11 mouse cellular contexts compared by ENCODE assay signal in the genomic region with DNA sequence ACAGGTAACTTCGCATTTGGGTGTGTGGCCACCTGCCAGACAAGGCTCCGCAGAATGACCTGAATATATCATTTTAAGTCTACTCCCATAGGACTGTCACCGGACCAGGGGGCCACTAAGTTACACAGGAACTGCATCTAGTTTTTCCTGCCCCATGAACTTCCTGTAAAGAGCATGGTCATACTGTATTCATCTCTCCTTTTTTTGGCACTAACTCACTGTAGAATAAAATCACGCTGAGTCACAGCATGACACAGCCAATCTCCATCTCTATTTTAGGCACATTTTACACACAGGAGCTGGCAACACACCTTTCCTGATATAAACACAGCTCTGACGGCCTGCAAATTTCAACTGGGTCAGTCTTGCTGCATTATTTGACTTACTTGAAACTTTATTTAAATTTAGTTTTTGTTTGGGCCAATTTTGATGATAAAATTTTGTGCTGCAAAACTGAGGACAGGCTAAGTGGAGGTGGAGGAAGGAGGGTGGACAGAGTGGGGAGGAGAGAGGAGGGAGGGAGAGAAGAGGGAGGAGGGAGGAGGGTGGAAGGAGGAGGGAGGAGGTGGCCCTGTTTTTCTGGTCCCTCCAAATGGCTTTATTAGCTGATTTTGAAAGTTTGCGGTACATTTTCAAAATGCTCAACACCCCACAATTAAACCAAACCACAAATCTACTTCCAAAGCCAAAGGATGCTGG.
A peak's percentile ranks its signal among the peaks of the same experiment; 100 is the strongest.
DNase-seq lines count a peak whose midpoint lies in the region; ATAC-seq and TF ChIP-seq lines count a peak whose summit lies in the region.
"Had no signal": no experiment of that assay in that cellular context is flagged by ENCODE, and none has a peak within 500 bp of the region (broad histone marks: within the 10 kb centered on the region; RNA-seq: fewer than 3 reads in every experiment).

No protein-coding gene starts in this region.

- H3K27me3 ChIP-seq in liver, embryonic 15.5 days, result no peaks in the 10 kb centered on the region
- H3K27me3 ChIP-seq: heart, embryonic 15.5 days; kidney, embryonic 15.5 days; limb, embryonic 12.5 days had no signal

- peak; percentile 28 for DNase-seq in heart, adult 8-10 months (ENCODE audit: low spot score)
- DNase-seq in heart, postnatal 4 days, result no peak
- peak; percentile 71 for DNase-seq in NIH3T3 (ENCODE audit: low read depth)
- no peak for DNase-seq in thymus, postnatal 10 days (ENCODE audit: low spot score in 2 of 2)
- DNase-seq in kidney, adult 9 months, result no peak

- no peak for TF ChIP-seq POLR2A in embryonic fibroblast, embryonic 13.5 days (IDR thresholded peaks at IDR 0.05; ENCODE audit: low read depth, low read length)

- no peak overlapping the region for H3K4me3 ChIP-seq in embryonic fibroblast, embryonic 13.5 days (ENCODE audit: insufficient read depth, low read length)
- H3K4me3 ChIP-seq in liver, embryonic 15.5 days (replicated peaks), result no peak overlapping the region
- H3K4me3 ChIP-seq: heart, embryonic 15.5 days; kidney, embryonic 15.5 days; limb, embryonic 12.5 days had no signal

- H3K9me3 ChIP-seq in liver, embryonic 15.5 days (replicated peaks), result no peaks in the 10 kb centered on the region
- H3K9me3 ChIP-seq: heart, embryonic 15.5 days; kidney, embryonic 15.5 days; limb, embryonic 12.5 days had no signal

- H3K36me3 ChIP-seq in liver, embryonic 15.5 days (replicated peaks), result peaks cover 57% of the 10 kb centered on the region
- H3K36me3 ChIP-seq: heart, embryonic 15.5 days had no signal

- ATAC-seq in liver, embryonic 15.5 days (ENCODE audit: insufficient read depth), result peak; percentile 79

- H3K27ac ChIP-seq in embryonic fibroblast, embryonic 13.5 days (ENCODE audit: insufficient read depth, low read length), result peak overlapping the region; percentile 32; the same call in 1 of the 2 replicates
- H3K27ac ChIP-seq in liver, embryonic 15.5 days (replicated peaks), result peak overlapping the region; percentile 72
- H3K27ac ChIP-seq: heart, embryonic 15.5 days; kidney, embryonic 15.5 days; limb, embryonic 12.5 days had no signal

- TF ChIP-seq CTCF in embryonic fibroblast, embryonic 13.5 days (IDR thresholded peaks at IDR 0.05; ENCODE audit: borderline replicate concordance, insufficient read depth, low read length), result no peak

- H3K4me1 ChIP-seq in embryonic fibroblast, embryonic 13.5 days (ENCODE audit: control insufficient read depth, insufficient read depth, low read length), result peaks cover 10% of the 10 kb centered on the region; the same call in 1 of the 2 replicates
- H3K4me1 ChIP-seq in liver, embryonic 15.5 days (replicated peaks), result peaks cover 43% of the 10 kb centered on the region
- H3K4me1 ChIP-seq: limb, embryonic 12.5 days had no signal

- WGBS in liver, embryonic 15.5 days (ENCODE audit: insufficient replicate concordance), result 67% methylated on average over 6 of the region's 6 CpGs

- no peak overlapping the region for H3K9ac ChIP-seq in liver, embryonic 15.5 days
- H3K9ac ChIP-seq: heart, embryonic 15.5 days; kidney, embryonic 15.5 days; limb, embryonic 12.5 days had no signal

- H3K4me2 ChIP-seq in liver, embryonic 15.5 days, result peak overlapping the region; percentile 34
- H3K4me2 ChIP-seq: heart, embryonic 15.5 days; kidney, embryonic 15.5 days; limb, embryonic 12.5 days; midbrain, embryonic 11.5 days had no signal

Comparison
In these comparisons a context has a peak if more than half of its experiments do, and no peak if none do; other contexts are left out.
1. DNase-seq: peak in heart, adult 8-10 months (single experiment) and NIH3T3 (single experiment); none in heart, postnatal 4 days (single experiment), thymus, postnatal 10 days (0 of 2) and kidney, adult 9 months (single experiment).